Mouse (Mus musculus) intestine, embryonic 14.5 days (tissue): ENCODE results near the gene Adar. TPM values are rescaled to one million over a fixed set of nuclear protein-coding genes. Genes with fewer than 3 reads are reported as not detected.

Source experiments
- ATAC-seq: fragments of 200-750 bp; cut with Nextera tagmentation; replicated peaks from 2 replicates; pipeline ENCODE4 v1.8.0; 2017; ENCODE audit warnings: low read depth, moderate number of reproducible peaks, moderate TSS enrichment, moderate library complexity; ENCODE audit not compliant: low FRiP score, low TSS enrichment
- DNase-seq: peaks from one replicate; pipeline ENCODE4 v3.0.0-alpha.2; 2018; ENCODE audit warnings: low spot score
- H3K27ac ChIP-seq: fragments of 300-500 bp; sonication (generic); 2 replicates; pipeline ENCODE4 v1.5.1; 2014; ENCODE audit warnings: low read depth, mild to moderate bottlenecking, control low read depth
- H3K27me3 ChIP-seq: fragments of 300-500 bp; sonication (generic); replicated peaks from 2 replicates; pipeline ENCODE4 v1.6.1; 2014; ENCODE audit warnings: low read length, control low read depth; ENCODE audit not compliant: control insufficient read depth, insufficient read depth
- H3K36me3 ChIP-seq: fragments of 300-500 bp; sonication (generic); 2 replicates; pipeline ENCODE4 v1.6.1; 2014; ENCODE audit warnings: low read length, control low read depth; ENCODE audit not compliant: control insufficient read depth, insufficient read depth
- H3K4me1 ChIP-seq: fragments of 300-500 bp; sonication (generic); replicated peaks from 2 replicates; pipeline ENCODE4 v1.6.1; 2014; ENCODE audit warnings: low read length, control low read depth, mixed read lengths; ENCODE audit not compliant: control insufficient read depth, insufficient read depth
- H3K4me2 ChIP-seq: fragments of 300-500 bp; sonication (generic); 2 replicates; pipeline ENCODE4 v1.6.1; 2014; ENCODE audit warnings: low read length
- H3K4me3 ChIP-seq: fragments of 300-500 bp; sonication (generic); 2 replicates; pipeline ENCODE4 v1.5.1; 2014; ENCODE audit warnings: low read depth, low read length, control low read depth, mixed read lengths
- H3K9ac ChIP-seq: fragments of 300-500 bp; sonication (generic); 2 replicates; pipeline ENCODE4 v1.6.1; 2014; ENCODE audit warnings: mild to moderate bottlenecking, low read length
- H3K9me3 ChIP-seq: fragments of 300-500 bp; sonication (generic); 2 replicates; pipeline ENCODE4 v1.6.1; 2016; ENCODE audit warnings: low read length, control low read depth; ENCODE audit not compliant: control insufficient read depth
- WGBS: fragments of 180-500 bp; shearing (Covaris S2); extraction: QIAGEN DNeasy Blood & Tissue Kit; methylation state at CpG from one replicate; pipeline ENCODE4 v1.1.7; 2014; 5-methylcytosine and 5-hydroxymethylcytosine counted together
- polyA plus RNA-seq: library from polyadenylated mRNA; unstranded; fragments of >200 nt; fragmentation: Nextera tagmentation; extraction: Ambion mirVana; gene quantifications from 2 replicates; pipeline ENCODE4 v1.2.1, GENCODE M21; 2014

Adar gene
- polyA plus RNA-seq, 1 experiment from 2014 or later = 13.4 TPM

- whole genome bisulfite sequencing = 39% methylated on average over 15 of the region's 15 CpGs
- Histone ChIP-seq H3K27ac (no peak overlapping the region), H3K36me3 (peaks cover 36% of the 10 kb centered on the region), H3K4me1 (peaks cover 24% of the 10 kb centered on the region), H3K4me2 (peak overlapping the region; percentile 67), H3K9me3 (no peaks in the 10 kb centered on the region), H3K9ac (peak overlapping the region; percentile 98), H3K4me3 (peak overlapping the region; percentile 87), H3K27me3 (no peaks in the 10 kb centered on the region)
- ATAC-seq (no peak), DNase-seq (no peak)
Observed at GRCm38 (mm10) chr3:89774236-89774960, 59.6 kb downstream of the Adar start.

GRCm38 (mm10) chr3:89776001-89776400 is 61.2 kb downstream of the Adar start:
- Histone ChIP-seq H3K27ac (no peak overlapping the region), H3K9me3 (no peaks in the 10 kb centered on the region), H3K4me3 (no peak overlapping the region), H3K4me1 (peaks cover 24% of the 10 kb centered on the region), H3K9ac (no peak overlapping the region), H3K27me3 (no peaks in the 10 kb centered on the region), H3K4me2 (no peak overlapping the region), H3K36me3 (peaks cover 52% of the 10 kb centered on the region)
- ATAC-seq = no peak
- no peak for DNase-seq
- WGBS = 88% methylated on average over 4 of the region's 4 CpGs

DNA sequence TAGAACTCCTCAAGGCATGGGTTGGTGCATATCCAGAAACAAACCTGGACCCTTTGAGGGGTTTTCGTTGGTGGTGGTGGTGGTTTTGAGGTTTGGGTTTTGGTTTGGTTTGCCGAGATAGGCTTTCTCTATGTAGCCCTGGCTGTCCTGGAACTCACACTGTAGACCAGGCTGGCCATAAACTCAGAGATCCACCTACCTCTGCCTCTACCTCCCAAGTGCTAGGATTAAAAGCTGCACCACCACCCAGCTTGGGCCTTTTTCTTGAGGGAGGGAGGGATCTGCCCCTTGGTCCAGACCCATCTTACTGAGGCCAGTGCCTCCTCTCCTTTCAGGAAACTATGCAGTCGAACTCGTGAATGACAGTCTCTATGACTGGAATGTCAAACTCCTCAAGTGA is 65.3 kb downstream of the Adar start:
- Histone ChIP-seq H3K9ac (no peak overlapping the region), H3K27me3 (no peaks in the 10 kb centered on the region), H3K27ac (no peak overlapping the region), H3K4me3 (no peak overlapping the region), H3K36me3 (peaks cover 80% of the 10 kb centered on the region), H3K4me2 (no peak overlapping the region), H3K4me1 (peaks cover 7% of the 10 kb centered on the region), H3K9me3 (no peaks in the 10 kb centered on the region)
- ATAC-seq (no peak), DNase-seq (no peak)
- WGBS = 84% methylated on average over 4 of the region's 4 CpGs

DNA sequence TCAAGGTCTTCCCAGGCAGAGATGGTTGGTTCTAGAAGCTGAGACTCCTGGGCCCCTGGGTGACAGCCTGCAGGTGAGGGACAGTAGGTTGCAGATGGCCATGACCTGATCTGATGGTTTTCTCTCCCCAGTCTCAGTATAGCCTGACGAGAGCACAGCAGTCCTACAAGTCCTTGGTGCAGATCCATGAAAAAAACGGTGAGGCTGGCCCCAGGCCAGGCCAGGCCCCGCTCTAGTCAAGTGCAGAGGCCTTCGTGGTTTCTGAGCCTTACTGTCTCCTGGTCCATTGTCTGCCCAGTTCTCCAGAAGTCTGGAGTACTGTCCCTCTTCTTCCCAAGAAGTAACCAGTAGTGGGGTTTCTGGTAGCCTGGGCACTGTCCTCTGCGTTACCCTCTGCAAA is 66.8 kb downstream of the Adar start:
- Histone ChIP-seq H3K9ac (no peak overlapping the region), H3K36me3 (peaks cover 72% of the 10 kb centered on the region), H3K4me1 (no peaks in the 10 kb centered on the region), H3K27me3 (no peaks in the 10 kb centered on the region), H3K9me3 (no peaks in the 10 kb centered on the region), H3K4me3 (no peak overlapping the region), H3K27ac (no peak overlapping the region), H3K4me2 (no peak overlapping the region)
- WGBS = 88% methylated on average over 5 of the region's 5 CpGs
- ATAC-seq = no peak
- no peak for DNase-seq

DNA sequence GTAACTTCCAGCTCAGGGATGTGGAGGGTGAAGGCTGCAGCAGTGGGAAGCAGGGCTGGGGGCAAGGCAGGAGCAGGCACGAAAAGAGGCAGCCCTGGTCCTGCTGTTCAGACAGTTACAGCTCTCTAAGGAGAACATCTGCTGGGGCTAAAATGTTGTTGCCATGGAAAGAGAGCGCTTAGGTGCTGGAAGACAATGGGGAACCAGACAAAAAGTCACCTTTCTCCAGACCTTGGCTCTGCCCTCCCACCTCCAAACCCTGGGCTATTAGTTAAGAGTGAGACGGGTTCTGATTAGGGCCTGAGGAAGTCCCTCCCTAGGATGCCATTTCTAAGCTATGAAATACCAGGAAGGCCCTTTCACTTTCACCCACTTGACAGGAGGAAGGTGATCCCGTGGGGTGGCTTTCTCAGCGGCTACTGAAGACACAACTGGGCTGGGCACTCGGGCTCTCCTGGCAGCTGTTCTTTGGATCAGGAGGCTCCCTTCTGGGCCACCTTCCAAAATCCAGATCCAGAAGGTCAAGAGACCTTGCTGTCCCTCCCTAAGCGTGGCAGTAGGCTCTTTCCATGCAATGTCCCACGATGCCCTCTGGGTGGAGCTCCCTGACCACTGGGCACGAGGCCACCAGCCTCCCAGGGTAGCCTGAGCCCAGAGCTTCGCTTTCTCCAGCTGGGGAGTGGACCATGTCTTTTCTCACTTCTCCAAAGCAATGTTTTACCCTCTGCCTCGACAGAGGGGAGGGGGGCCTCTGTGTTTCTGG is 70.3 kb downstream of the Adar start:
- Histone ChIP-seq H3K4me3 (no peak overlapping the region), H3K9me3 (no peaks in the 10 kb centered on the region), H3K9ac (no peak overlapping the region), H3K27me3 (no peaks in the 10 kb centered on the region), H3K4me2 (0 out of 2 replicates have a peak overlapping the region, but pooled peaks have one; percentile 6), H3K36me3 (peaks cover 37% of the 10 kb centered on the region), H3K27ac (no peak overlapping the region), H3K4me1 (no peaks in the 10 kb centered on the region)
- 16% methylated on average over 11 of the region's 11 CpGs for WGBS
- ATAC-seq = no peak
- DNase-seq = peak; percentile 76

- WGBS = 76% methylated on average over 6 of the region's 6 CpGs
Observed at GRCm38 (mm10) chr3:89786275-89786674, 71.5 kb downstream of the Adar start.

DNA sequence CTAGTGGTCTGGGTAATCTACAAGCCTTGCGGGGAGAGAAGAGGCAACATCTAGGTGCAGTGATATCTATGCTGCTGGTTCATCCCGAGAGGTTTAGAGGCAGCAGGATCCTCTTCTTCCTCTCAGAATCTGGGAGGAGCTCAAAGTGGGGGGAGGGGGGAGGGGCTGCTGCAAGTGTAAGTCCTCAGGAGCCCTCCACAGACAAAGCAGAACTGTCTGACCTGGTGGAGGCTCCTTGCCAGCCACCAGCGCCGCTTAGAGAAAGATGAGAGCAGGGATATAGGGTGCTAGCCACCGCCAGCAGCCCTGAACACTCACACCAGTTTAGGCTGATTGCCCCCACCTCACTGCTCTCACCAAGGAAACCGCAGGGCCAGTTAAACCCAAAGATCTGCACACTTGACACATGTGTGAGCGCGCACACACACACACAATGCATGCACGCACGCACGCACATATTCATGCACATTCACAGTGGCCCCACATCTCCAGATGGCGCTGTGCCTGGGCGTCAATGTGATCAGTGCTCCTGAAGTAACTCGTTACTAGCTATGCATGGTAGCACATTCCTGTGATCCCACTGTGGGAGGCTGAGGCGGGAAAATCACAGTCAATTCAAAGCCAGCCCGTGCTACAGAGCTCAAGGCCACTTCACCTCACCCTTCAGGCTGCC is 74.0 kb downstream of the Adar start:
- WGBS = 76% methylated on average over 16 of the region's 16 CpGs
- Histone ChIP-seq H3K4me1 (no peaks in the 10 kb centered on the region), H3K27ac (no peak overlapping the region), H3K4me2 (no peak overlapping the region), H3K9me3 (no peaks in the 10 kb centered on the region), H3K36me3 (peaks cover under 1% of the 10 kb centered on the region; the same call in 1 of the 2 replicates), H3K4me3 (no peak overlapping the region), H3K9ac (no peak overlapping the region), H3K27me3 (no peaks in the 10 kb centered on the region)
- DNase-seq (peak; percentile 20), ATAC-seq (no peak)

More at GRCm38 (mm10) chr3:89786275-89786674, 71.5 kb downstream of the Adar start:
- Histone ChIP-seq H3K9me3 (no peaks in the 10 kb centered on the region), H3K27ac (no peak overlapping the region), H3K4me2 (no peak overlapping the region), H3K27me3 (no peaks in the 10 kb centered on the region), H3K4me3 (no peak overlapping the region), H3K36me3 (peaks cover 26% of the 10 kb centered on the region), H3K4me1 (no peaks in the 10 kb centered on the region), H3K9ac (no peak overlapping the region)
- ATAC-seq = no peak
- no peak for DNase-seq

- no peak overlapping the region for H3K9ac ChIP-seq
- H3K4me2 ChIP-seq = no peak overlapping the region
- no peak overlapping the region for H3K4me3 ChIP-seq
- no peak for DNase-seq
- H3K36me3 ChIP-seq = no peaks in the 10 kb centered on the region
- ATAC-seq = no peak
- no peak overlapping the region for H3K27ac ChIP-seq
- no peaks in the 10 kb centered on the region for H3K9me3 ChIP-seq
- no peaks in the 10 kb centered on the region for H3K4me1 ChIP-seq
- 52% methylated on average over 2 of the region's 2 CpGs for WGBS
- H3K27me3 ChIP-seq = no peaks in the 10 kb centered on the region
Observed at GRCm38 (mm10) chr3:89794616-89795015, 79.8 kb downstream of the Adar start.
